Mouse (Mus musculus) v-Abl transformed pro-B cells (cell line): ENCODE measurements around the gene Abhd10.

Source experiments
- in situ Hi-C, 2 experiments: fragments of 400-800 bp; cut with MboI; formaldehyde crosslinking; loops; one replicate each; pipeline ENCODE4 v1.15.1; 2025; ENCODE audit not compliant: unreplicated experiment in 2 of 2

Abhd10 gene

GRCm38 (mm10) chr16:45685295-45685694, 57.5 kb downstream of the Abhd10 start:
- in situ Hi-C loops = loop anchor here (5.0 to 10.0 kb wide), 2 partner anchors 282 to 340 kb away; no protein-coding TSS in a partner anchor

GRCm38 (mm10) chr16:45684815-45685214, 57.9 kb downstream of the Abhd10 start:
- in situ Hi-C loops = loop anchor here (5.0 to 10.0 kb wide), 2 partner anchors 282 to 340 kb away; no protein-coding TSS in a partner anchor
